Mouse (Mus musculus): ENCODE measurements around the gene Utp14b. TPM values are rescaled to one million over a fixed set of nuclear protein-coding genes. Genes with fewer than 3 reads are reported as not detected.

The Utp14b gene
- 0.51 and 0.52 TPM in 2 replicates for polyA plus RNA-seq (2012)

DNA sequence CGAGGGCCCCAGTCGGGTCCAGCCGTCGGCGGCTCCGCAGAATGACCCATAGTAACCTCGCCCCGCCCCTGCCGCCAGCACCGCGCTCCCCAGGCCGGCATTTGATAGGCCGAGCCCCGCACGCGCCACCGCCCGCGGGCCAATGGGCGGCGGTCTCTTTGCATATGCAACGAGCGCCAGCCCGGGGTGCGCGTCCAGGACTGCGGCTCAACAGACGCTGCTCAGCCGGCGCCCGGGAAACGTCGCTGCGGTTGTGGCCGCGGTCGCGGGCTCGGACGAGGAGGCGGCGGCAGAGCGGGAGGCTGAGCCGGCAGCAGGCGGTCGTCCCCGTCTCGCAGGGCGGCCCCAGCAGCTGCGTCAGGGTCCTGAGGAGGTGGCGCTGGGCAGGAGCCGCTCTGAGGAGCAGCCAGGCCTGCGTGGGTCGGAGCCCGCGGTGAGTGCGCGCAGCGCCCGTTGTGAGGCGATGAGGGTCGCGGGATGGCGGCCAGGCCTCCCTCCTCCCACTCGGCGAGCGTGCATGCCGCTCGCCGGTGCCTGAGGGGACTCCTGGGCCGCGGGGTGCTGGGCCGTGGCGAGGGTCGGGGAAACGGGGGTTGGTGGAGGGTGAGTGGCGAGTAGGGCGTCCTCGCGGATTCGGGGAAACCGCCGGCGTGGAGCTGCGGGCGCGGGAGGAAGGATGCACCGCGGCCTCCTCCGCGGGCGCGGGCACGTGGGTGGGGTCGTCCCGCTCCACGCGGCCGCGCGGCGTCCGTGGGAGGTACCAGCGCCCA, at the start of gene Utp14b, which contains the start of gene Acsl3:
Utp14b (plus strand) TSS at position 368 of the 770 bp plus-strand sequence.
Acsl3 (plus strand) TSS at position 155 of the 770 bp plus-strand sequence.
- no peak for TF ChIP-seq GATA1 (IDR thresholded peaks at IDR 0.05; ENCODE audit: low read length)

DNA sequence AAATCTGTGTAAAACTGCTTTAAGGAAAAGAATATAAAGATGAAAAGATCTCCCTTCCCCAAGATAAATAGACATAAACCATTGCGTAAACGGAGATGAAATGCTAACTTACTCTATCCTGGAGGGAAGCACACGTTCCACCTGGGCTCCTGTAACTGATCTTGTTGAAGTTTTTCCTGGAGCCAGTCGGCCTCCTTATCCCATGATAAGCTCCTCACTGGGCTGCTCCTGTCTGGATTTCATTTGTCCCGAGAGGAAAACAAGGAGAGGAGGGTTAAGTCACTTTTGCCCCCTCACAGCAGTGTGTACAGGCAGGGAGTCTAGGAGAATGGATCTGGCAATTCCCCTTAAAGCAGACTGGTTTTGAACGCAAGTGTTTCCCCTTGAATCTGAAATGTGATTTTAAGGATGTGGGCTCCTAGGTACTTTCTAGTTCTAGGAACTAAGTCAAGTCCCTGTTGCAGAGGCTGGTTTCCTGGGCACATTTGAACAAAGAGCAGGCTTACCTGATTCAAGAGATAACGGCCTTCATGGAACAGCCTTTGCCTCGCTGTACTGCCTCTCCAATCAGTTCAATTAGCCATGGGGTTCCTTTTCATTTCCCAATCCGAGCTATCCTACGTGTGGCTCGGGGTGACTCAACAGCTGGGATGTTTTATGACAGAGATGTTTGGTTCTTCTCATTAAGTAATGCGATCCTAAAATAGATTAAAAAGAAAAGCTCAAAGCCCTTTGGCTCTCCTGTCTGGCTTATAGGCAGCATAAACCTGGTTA, 48.5 kb upstream of the Utp14b start:
- no peak for TF ChIP-seq GATA1 (IDR thresholded peaks at IDR 0.05; ENCODE audit: low read length)

DNA sequence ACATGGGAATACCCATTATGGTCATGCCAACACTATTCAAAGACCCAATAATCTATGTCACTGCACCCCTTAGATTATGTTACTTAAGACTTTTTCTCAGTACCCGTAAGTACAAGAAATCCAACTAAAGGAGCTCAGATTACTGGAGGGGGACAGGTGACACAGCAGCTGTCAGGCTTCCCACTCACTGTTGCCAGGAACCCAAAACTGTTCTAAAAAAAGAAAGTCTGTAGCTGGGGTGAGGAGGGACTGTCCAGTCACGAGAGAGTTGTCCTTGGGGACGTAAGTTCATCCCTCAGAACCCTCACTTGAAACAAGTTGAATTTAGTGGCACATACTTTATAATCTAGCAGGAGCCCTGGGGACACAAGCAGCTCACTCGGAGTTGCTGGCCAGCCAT, 46.8 kb upstream of the Utp14b start:
- TF ChIP-seq GATA1 (IDR thresholded peaks at IDR 0.05; ENCODE audit: low read length) = no peak

DNA sequence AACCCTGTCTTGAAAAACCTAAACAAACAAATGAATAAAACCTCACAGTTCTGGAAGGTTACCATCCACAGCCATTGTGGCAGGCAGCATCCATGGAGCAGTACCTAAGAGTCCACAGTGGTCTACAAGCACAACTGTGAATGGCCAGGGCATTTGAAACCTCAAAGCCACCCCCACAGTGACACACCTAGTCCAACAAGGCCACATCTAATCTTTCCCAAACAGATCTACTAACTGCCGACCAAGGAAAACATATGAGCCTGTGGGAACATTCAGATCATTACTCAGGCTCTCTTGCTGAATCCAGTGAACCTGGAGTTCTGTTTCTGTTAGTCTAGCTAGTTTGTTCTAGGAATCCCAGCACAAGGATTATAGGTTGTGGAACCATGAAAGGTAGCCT, 44.9 kb upstream of the Utp14b start:
- no peak for TF ChIP-seq GATA1 (IDR thresholded peaks at IDR 0.05; ENCODE audit: low read length)

DNA sequence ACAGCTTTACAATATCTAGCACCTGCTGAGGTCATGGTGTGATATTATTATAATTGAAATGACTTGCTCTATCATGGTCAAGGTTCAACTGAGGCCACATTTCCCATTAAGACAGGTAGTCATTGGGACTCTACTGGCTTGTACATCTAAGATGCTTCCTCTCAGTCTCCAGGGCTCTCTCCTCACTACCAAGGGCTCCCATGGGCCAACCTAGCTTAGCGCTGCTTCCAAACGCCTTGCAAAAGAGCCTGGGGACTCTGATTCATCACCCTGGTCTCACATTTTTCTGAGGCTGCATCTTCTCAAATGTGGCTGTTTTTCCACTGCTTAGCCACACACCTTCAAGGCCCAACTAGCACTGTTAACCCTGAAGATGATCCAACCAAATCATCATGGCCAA, 33.5 kb upstream of the Utp14b start:
- no peak for TF ChIP-seq GATA1 (IDR thresholded peaks at IDR 0.05; ENCODE audit: low read length)

DNA sequence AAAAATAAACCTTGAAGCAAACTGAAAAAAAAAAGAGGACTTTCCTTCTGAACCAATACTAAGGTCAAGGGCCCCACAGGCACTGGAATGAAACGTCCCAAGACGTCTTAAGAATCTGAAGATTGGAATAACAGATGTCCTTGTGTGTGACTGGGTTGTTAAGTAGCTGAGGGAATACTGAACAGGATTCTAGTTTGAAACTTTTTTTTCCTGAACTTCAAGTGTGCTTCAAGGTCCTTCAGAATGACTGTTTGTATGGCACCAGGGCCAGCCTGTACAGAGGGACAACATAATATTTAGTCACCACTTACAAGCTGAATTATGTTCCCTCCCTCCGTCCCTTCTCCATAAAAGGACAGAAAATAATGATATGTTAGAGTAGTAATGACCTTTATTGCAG, 23.4 kb upstream of the Utp14b start:
- TF ChIP-seq GATA1 (IDR thresholded peaks at IDR 0.05; ENCODE audit: low read length) = no peak

DNA sequence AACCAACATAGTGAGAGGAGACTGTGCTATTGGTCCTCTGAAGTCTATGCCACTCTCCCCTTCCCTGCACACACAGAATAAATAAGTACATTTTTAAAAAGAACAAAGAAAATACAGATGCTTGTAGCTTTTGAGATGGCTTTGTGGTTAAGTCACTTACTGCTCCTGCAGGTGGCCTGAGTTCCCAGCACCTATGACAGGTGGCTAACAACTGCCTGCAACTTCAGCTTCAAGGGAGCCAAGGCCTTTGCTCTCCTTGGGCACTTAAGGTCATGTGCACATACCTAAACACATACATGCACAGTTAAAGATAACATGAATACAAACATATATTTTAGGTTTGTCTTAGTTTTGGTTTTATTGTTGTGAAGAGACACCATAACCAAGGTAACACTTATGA, 17.0 kb upstream of the Utp14b start:
- TF ChIP-seq GATA1 (IDR thresholded peaks at IDR 0.05; ENCODE audit: low read length) = no peak

DNA sequence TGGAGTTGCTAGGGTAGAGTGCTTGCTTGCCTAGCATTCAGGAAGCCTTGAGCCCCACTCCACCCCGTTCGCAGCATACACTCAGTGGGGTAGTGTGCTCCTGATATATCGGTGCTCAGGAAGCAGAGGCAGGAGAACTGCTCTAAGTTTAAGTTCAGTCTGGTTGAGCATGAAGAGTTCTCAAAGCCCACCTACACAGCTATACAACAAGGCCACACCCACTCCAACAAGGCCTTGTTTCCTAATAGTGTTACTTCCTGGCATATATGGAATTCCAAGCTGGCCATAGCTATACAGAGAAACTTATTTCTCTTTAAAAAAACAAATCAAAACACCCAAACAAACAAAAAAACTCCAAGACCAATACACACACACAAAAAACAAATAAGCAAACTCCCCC, 16.0 kb upstream of the Utp14b start:
- no peak for TF ChIP-seq GATA1 (IDR thresholded peaks at IDR 0.05; ENCODE audit: low read length)

DNA sequence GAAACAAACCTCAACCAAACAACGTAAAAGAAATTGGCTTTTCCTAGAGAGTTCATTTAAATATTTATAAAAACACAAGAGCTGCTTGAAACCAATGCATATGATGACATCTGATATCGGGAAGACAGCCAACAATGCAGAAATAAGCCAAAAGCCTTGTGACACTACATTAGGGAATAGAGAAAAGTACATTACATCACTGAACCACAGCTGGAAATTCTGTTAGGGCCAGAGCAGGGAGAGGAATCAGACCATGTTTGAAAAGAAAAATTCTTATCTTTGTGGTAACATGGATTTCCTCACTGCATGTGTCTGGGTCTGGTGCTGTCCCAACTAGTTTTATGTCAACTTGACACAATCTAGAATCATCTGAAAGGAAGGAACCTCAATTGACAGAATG, 15.6 kb upstream of the Utp14b start:
- no peak for TF ChIP-seq GATA1 (IDR thresholded peaks at IDR 0.05; ENCODE audit: low read length)

DNA sequence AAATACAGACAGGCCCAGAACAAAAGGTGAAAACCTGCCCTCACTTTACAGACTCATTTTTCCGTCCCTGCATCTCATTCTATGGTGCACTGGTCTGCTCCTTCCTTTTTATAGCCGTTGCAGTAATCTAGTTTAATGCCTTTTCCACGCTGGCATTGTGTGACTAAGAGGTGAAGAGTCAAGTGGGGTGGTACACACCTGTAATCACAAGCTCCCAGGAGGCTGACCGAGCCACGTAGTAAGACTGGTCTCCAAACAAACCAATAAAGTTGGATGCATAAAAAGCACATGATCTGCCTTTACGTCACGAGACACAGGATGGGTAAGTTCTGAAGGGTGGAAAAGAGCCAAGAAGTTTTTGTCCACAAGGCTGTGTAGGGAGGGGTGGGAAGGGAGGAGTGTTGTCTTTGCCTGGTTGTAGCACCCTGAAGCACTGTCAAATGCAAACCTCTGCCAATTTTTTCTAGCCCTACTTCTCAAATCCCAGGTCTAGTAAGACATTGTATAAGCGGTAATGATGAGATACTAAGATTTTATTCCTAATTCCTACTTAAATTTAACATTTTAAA, 10.4 kb upstream of the Utp14b start:
- no peak for TF ChIP-seq GATA1 (IDR thresholded peaks at IDR 0.05; ENCODE audit: low read length)

DNA sequence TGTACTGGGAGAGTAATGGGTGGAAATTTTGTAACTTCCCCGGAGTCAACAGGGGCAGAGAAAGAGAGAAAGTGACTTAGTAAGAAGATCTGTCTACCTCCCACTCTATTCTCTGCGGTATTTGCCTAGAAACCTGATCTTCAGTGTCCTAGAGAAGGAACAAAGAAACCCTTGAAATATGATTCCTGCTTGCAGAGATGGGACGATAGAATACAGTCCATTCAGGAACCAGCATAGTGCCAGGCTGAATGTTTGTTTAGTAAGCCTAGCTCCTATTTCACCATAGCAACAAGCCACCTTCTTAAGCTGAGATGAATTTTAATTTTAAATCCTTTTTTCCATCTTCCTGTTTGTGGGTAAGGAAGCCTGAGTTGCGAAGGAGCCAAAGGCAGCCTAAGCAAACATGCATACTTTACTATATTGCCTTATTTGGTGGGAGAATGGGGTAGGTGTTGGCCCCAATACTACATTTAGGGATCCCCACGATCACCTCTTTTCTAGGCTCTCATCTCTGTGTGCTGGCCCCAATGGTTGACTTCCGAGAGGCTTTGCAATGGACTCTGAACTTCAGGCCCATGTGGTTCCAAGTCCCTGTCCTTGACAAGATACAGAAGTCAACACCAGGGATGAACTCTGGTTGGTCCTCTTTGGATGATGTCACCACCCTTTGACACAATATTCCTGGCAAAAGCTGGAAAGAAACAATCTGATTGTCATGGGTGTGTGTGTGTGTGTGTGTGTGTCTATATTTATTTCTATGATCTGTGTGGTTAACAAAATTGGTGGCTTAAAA, 8.4 kb upstream of the Utp14b start:
- TF ChIP-seq GATA1 (IDR thresholded peaks at IDR 0.05; ENCODE audit: low read length) = no peak

DNA sequence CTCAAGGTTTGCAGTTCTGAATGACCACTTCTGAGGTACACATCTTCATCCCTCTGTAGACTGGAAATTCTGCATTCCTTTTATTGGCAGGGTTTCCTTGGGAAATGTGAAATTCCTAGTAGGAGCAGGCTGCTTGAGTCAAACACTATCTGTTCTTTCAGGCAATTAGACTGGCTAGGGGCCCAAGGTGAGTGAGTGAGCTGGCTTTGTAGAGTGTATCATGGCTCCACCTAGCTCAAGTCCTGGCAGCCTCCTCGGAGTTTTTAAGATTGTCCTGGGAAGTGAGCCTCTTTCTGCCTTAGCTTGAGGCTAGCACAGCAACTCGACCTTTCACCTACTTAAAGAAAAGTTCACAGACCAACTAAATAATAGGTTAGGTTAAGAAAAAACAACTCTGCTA, 1.4 kb upstream of the Utp14b start:
- TF ChIP-seq GATA1 (IDR thresholded peaks at IDR 0.05; ENCODE audit: low read length) = no peak

DNA sequence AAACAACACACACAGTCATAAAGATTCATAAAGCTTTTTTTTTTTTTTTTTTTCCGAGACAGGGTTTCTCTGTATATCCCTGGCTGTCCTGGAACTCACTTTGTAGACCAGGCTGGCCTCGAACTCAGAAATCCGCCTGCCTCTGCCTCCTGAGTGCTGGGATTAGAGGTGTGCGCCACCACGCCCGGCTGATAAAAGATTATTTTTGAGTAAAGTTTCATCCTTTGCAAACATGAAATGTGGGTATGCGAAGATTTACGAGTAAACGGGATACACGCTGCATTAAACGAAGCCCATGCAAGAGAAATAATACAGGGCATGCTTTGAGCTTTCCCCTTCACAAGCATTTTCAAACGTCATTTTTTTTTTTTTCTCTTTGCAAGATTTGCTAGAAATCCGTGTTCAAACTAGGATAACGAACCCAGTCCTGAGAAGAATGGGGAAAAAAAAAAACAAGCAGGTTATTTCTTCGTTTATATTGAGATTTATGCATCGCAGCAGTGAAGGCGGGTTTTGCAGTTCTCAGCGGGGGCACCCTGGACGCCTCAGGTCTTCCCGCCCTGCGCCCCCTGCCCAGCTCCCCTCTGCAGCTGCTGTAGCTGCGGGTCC, 713 bp upstream of the Utp14b start:
- no peak for TF ChIP-seq GATA1 (IDR thresholded peaks at IDR 0.05; ENCODE audit: low read length)

DNA sequence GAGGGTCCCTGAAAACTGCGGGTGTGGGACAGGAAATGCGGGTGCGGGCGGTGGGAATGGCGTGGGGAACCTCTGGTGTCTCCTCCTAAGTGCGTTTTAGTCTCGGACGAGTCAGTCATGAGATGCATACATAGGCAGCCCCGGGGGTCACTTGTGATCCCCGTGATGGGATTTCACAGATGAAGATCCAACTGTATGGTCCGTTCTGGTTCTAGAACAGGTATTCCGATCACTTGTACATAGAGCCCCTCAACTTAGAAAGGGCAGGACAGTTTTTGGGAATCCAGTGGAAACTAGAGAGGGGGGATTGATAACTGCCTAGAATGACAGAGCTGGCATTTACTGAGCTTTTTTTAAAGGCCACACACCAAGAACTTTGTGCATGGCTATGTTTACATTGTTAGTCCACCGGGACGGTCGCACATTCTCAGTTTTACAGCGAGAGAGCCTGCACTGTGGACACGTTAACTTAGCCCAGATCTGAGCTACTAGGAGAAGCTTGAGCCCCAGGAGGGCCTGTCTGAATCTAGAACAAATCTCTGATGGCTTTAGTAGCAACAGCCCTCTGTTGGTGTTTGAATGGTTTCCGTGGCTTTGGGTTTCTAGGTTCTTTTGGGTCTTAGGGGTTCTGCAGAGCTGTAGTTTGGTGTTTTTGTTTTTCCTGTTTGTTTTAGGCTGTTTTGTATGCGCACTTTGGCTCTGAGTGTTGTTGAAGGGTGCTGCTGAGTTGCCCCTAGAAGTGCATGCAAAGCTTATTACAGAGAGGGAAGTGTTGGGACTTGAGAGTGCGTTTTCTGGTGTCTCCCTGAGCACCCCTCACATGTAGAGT, 817 bp downstream of the Utp14b start:
- TF ChIP-seq GATA1 (IDR thresholded peaks at IDR 0.05; ENCODE audit: low read length) = no peak

Measured in G1E-ER4 (cell line).